Mouse (Mus musculus) gastrocnemius, adult 2 months (tissue): ENCODE data around the gene Ccdc63. TPM values are rescaled to one million over a fixed set of nuclear protein-coding genes. Genes with fewer than 3 reads are reported as not detected.
A peak's percentile ranks its signal among the peaks of the same experiment; 100 is the strongest.

ENCODE experiments used
- DNase-seq: peaks from one replicate; pipeline ENCODE4 v3.0.0; 2022
- H3K27ac ChIP-seq: fragments of 200-600 bp; 2 replicates; pipeline ENCODE4 v1.8.1; 2022; ENCODE audit warnings: mild to moderate bottlenecking
- H3K4me3 ChIP-seq: fragments of 200-600 bp; 2 replicates; pipeline ENCODE4 v1.8.1; 2022; ENCODE audit warnings: mild to moderate bottlenecking, moderate library complexity
- CTCF ChIP-seq: fragments of 200-600 bp; IDR thresholded peaks from 2 replicates; pipeline ENCODE4 v1.8.1; 2022; ENCODE audit warnings: antibody characterized with exemption, mild to moderate bottlenecking, moderate library complexity
- intact Hi-C: fragments of 180-260 bp; cut with DNase I; formaldehyde crosslinking; loops from one replicate; pipeline ENCODE4 v1.15.1; 2025
- total RNA-seq, 2 experiments: library from RNA; stranded (reverse); gene quantifications; 2 replicates each; pipeline ENCODE4 v1.2.3; 2021

Gene Ccdc63
- total RNA-seq, 2 experiments from 2014 or later = not detected

DNA sequence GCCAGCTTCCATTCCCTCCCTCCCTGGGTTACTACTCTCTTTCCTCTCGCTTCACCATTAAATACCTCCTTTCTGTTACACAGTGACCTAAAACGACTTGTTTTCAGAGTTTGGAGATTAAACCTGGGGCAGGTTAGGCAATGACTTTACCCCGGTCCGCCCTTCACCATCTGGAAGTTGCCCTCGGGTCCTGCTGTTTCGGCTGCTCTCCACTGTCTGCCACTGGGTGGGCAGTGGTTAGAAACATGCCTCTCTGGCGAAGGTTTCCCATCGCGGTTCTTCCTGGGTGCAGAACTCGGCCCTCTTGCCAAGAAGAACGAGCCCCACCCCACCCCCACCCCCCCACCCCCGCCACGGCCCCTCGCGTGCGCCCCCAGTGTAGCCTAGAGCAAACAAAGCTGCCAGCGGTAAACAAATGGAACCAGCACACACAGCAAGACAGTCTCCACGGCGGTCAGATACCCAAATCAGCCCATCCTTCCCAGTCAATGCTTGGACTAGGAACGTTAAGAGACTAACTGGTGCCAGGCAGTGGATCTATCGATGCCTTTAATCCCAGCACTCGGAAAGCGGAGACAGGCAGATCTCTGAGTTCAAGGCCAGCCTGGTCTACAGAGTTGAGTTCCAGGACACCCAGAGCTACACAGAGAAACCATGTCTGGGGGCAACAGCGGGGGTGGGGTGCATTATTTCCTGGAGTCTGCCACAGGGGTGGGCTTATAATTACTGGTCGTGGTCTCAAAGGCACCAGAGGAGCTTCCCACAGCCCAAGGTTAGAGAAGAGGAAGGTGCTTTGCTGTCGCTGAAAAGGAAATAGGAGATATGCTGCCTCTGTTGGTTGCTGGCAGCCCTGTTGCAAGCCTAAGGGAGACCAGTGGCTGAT lies 8.2 kb downstream of the Ccdc63 start:
- TF ChIP-seq CTCF = no peak
- Histone ChIP-seq H3K4me3 (peak overlapping the region; percentile 68), H3K27ac (peak overlapping the region; percentile 64)
- intact Hi-C loops = loop anchor here (5.0 kb wide), 3 partner anchors 130 to 260 kb away; partner anchors contain the start of genes Arpc3, Rad9b, Tctn1 and Vps29
- peak; percentile 12 for DNase-seq

DNA sequence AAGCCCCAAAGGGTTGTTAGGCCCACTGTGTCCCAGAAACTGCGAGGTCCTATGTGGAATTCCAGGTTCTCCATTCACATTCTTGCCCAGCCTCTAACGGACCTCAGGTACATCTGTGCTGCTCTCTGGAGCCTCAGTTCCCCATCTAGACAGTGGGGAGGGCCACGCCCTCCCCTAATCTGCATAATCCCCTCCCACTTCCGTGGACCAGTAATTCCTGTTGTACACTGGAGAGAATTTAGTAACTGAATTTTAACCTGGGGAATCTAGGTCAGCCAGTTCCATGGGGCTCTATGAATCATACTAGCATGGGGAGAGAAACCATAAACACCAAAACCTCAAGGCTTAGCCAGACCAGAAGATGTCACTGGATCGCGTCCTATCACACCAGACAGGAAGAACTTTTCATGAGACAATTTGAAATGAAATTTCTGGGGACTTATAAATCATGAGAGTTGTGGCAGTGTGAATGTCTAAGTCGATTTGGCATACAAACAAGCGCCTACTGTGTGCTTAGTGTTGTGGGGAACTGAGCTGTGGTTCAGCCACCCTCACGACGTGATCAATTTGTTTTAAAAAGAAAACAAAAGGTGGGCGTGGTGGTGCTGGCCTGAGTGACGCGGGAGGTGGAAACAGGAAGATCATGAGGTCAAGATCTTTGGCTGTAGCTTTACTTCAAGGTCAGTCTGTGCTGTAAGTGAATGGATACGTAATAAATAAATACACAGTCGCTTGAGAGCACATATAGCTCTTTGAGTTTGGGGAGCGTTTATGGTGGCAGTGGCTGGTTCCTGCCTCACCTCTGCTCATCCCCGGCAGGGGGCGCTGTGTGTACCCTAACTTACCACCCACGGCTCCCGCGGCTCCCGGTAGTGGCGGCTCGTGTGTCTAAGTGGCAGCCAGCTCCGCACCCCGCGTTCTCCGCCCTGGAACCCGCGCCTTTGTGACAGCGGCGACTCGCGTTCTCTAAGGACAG lies 9.3 kb downstream of the Ccdc63 start:
- Histone ChIP-seq H3K27ac (peak overlapping the region; percentile 64), H3K4me3 (peak overlapping the region; percentile 68)
- TF ChIP-seq CTCF = peak; percentile 95; the same call in 1 of the 2 replicates
- peak; percentile 92 for DNase-seq
- intact Hi-C loops = loop anchor here (1.0 to 5.0 kb wide), 4 partner anchors 45 to 261 kb away; partner anchors contain the start of genes Arpc3, Rad9b, Tctn1 and Vps29

DNA sequence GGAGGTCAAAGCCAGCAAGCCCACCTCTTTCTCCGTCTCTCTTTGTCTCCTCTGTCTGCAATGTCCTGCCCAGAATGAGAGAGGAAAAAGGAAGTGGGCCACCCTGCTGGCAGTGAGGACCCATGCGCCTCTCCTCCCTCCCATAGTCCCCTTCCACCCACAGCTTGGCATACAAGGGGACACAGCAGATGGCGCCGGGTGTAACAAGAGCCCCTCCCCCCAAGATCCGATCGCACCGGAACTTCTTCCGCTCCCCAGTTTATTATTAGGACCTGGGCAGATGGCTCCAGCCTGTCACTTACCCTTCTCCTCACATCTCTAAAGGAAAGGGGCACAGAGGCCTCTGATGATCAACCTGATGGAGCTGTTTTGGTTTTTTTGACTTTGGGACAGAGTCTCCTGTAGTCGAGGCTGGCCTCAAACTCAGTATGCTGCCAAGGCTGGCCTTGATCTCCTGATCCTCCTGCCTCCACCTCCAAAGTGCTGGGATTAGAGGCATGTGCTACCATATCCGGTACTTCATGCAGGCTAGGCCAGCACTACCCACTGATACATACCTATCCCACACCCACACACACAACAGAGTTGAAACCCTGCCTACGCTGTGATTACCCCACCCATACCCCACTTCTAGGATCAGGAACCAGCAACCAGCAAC lies 10.2 kb downstream of the Ccdc63 start:
- intact Hi-C loops = loop anchor here (5.0 kb wide), 3 partner anchors 132 to 262 kb away; partner anchors contain the start of genes Arpc3, Rad9b, Tctn1 and Vps29
- no peak for TF ChIP-seq CTCF
- peak; percentile 11 for DNase-seq
- H3K27ac ChIP-seq = no peak overlapping the region
- no peak overlapping the region for H3K4me3 ChIP-seq

DNA sequence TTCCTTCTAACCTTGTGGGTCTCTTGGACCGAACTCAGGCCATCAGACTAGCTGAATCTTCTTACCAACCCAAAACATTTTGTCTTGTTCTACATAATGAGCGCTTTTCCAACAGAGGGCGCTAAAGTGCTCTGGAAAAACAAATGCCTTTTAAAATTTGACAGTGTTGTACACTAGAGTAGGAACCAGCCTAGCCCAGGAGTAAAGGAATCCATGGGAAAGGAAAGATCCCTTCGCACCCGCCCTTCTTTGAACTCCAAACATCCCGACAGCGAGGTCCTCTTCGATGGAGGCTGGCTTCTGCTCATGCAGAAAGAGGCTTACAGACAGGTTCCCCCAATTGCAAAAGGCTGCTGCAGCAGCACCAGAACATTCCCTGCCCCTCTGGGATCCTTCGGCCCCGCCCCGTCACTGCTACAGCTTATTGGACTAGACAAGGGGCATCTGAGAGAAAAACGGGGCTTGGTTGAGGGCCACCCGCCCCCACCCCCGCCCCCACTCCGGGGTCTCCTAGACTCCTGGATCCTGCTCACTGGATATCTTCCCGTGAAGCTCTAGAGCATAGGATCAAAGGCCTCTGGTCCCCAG lies 11.5 kb downstream of the Ccdc63 start:
- intact Hi-C loops = no loop called here
- DNase-seq = peak; percentile 61
- TF ChIP-seq CTCF = peak; percentile 81

DNA sequence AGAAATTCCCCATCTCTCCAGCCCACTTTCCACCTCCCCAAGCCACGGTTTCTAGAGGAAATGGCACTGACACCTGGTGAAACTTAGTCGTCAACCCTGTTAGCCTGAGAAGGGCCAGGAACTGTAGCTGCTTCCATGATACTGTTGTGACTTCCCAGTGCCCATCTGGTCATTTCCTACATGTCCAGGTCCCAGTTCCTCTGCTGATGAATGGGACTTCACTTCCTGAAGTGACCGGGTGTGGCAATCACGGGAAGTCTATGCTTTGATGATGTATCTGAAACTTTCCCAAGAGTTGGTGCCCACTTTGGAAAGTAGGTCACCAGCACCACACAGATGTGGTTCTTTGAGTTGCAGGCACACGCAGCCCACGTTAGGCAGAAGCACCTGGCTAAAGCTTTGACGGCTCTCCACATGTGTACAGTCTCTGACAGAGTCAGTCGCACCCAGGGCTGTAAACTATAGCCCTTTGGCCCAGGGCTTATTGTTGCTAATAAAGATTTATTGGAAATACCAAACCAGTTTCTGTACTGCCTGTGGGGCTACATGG lies 15.3 kb downstream of the Ccdc63 start:
- no peak for DNase-seq
- no peak overlapping the region for H3K4me3 ChIP-seq
- intact Hi-C loops = no loop called here
- H3K27ac ChIP-seq = no peak overlapping the region
- no peak for TF ChIP-seq CTCF

More for the DNA sequence above, 11.5 kb downstream of the Ccdc63 start:
- H3K4me3 ChIP-seq = no peak overlapping the region
- no peak overlapping the region for H3K27ac ChIP-seq

DNA sequence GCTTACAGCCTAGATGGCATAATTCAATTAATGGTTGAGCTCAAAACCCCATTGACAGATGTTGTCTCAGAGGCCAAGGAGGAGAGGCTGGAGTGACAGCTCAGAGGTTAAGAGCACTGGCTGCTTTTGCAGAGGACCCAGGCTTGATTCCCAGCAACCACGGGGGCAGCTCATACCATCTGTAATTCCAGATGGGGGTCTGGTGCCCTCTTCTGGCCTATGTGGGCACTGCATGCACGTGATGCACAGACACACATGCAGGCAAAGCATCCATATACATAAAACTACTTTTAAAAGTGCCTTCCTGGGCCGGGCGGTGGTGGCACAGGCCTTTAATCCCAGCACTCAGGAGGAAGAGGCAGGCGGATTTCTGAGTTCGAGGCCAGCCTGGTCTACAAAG lies 24.4 kb downstream of the Ccdc63 start:
- intact Hi-C loops = no loop called here
- peak; percentile 32; the same call in 1 of the 2 replicates for TF ChIP-seq CTCF
- no peak for DNase-seq

DNA sequence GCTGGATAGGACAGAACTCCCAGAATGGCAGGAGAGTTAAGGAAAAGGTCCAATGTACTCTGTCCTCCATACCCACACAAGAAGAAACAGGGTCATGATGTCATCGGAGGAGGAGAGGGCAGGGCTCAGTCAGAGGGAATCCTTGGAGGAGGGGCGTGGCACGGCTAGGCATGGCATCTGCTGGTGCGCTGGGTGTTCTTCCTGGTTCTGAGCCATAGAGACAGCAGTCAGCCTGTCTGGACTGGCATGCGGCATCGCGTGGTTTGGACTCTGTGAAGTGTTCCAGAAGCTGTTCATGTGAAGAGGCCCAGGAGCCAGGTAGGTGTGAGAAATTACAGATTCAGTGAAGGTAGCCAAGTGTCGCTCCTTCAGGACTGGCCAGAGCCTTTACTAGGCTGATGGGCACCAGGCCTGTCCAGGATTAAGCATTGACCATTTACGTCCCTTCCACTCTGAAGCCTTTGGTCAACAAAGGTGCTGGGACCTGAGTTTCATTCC lies 25.3 kb downstream of the Ccdc63 start:
- no peak overlapping the region for H3K27ac ChIP-seq
- no peak for TF ChIP-seq CTCF
- no peak overlapping the region for H3K4me3 ChIP-seq
- intact Hi-C loops = no loop called here
- peak; percentile 7 for DNase-seq

More for the DNA sequence above, 24.4 kb downstream of the Ccdc63 start:
- Histone ChIP-seq H3K4me3 (no peak overlapping the region), H3K27ac (no peak overlapping the region)

DNA sequence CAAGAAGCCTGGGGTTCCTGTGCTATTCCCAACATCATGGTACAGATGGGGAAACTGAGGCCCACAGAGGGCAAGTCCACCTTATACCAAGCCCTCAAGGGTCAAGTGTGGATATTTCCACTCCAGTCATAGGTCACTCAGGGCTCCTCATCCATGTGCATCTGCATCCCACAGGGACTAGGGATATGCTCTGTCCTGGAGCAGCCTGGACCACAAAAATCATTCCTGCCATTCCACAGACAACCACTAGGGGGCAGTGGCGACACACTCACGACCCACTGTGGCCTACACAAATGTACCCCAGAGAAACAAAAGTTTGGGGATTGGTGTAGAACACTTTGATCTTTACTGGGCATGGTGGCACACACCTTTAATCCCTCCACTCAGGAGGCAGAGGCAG lies 26.4 kb downstream of the Ccdc63 start:
- Histone ChIP-seq H3K4me3 (no peak overlapping the region), H3K27ac (no peak overlapping the region)
- peak; percentile 86 for TF ChIP-seq CTCF
- DNase-seq = peak; percentile 57
- intact Hi-C loops = no loop called here

DNA sequence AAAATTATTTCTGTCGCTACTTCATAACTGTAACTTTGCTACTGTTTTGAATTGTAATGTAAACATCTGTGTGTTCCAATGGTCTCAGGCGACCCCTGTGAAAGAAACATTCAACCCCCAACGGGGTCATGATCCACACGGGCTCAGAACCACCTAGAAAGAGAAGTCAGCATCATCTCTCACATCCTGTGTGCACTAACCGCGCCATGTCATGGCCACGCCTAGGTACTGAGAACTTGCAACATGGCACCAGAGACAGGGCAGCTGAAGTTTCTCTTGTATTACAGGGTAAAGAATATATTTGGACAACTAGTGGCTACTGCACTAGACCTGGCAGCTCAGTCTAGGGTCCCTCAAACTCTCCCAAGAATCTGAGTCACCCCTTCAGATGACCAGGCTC lies 27.2 kb downstream of the Ccdc63 start:
- DNase-seq = no peak
- intact Hi-C loops = no loop called here
- Histone ChIP-seq H3K27ac (no peak overlapping the region), H3K4me3 (no peak overlapping the region)
- TF ChIP-seq CTCF = no peak

DNA sequence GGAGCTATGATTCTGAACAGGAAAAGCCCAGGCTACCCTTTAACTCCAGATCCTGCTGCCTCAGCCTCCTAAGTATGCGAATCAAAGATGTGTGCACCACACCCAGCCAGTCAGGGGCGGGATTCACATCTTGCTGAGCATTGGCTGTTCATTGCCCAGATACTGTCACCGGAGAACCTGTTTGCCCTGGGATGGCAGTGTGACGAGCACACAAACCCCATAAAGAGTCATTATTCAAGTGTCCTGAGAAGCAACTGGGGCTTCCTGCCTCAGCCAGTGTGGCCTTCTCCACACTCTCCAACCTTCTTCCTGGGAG lies 28.7 kb downstream of the Ccdc63 start:
- H3K27ac ChIP-seq = no peak overlapping the region
- H3K4me3 ChIP-seq = no peak overlapping the region
- DNase-seq = peak; percentile 22
- intact Hi-C loops = no loop called here
- TF ChIP-seq CTCF = no peak
